Mouse (Mus musculus) spleen, embryonic (tissue): ENCODE data around the gene Gckr.
"Not testable (repeated sequence)": the region's sequence is repeated elsewhere in the genome, so short reads cannot be mapped to it uniquely, and the experiment has no call there.

ENCODE experiments used
- CTCF ChIA-PET: fragments of 350-600 bp; sonication (Branson Sonifier 250); formaldehyde crosslinking; loops from one replicate; lab custom pipeline; 2022; lab: Charles Lee

The Gckr gene

DNA sequence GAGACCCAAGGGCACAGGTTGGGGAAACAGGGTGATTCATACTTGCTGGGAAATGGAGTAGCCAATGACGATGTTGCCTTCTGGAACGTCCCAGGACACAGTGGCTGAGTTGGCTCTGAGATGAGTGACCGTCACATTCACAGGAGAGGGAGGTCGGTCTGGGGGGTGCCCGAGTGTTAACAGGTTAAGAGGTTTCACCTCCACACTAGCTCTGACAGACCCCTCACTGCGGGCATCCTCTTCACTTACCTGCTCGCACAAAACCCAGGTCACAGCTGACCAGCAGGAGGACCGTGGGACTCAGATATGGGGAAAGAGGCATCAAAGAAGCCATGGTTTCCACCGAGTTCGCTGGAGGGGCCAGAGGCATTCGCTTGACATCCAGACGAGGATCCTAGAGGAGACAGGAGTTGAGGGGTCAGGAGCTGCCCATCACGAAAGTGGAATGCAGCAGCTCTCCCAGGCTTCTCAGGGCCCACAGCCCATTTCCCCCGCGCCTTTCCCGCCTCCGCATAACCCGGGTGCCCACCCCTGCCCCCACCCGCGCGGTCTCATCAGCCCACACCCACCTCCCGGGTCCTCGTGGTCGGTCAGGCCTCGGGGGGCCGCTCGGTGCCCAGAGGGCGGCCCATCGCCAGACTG is 2.2 kb upstream of the Gckr start:
- CTCF ChIA-PET: interaction anchor here (0.7 kb wide), 1 partner anchor 1369 kb away, joined by 6 read pairs; no protein-coding TSS in a partner anchor

DNA sequence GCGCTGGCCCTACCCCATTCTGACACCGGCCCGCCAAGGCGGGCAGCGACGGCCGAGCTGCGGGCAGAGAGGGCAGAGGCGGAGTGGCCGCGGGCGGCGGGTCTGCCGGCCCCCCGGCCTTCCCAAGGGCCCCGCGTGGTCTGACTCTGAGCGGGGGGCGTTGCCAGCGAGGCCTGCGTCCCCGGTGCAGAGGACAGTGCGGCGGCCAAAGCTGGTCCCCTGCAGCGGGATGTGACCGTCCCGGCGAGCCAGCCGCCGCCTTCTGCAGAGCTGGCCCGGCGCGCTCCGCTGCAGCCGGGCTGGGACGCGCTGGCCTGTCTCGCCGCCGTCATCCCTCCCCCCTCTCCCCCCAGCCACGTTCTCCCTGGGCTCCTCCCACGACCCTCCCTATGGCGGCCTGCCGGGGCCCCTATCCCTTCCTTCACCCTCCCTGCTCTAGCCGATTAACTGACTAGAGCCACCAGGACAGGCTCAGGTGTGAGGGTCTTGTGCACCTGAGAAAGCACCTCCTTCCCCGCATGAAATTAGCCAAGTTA is 1.6 kb upstream of the Gckr start, which contains the start of gene Fndc4:
Fndc4 (minus strand) TSS at position 475 of the 536 bp plus-strand sequence.
- CTCF ChIA-PET: interaction anchor here (0.7 kb wide), 1 partner anchor 1368 kb away, joined by 6 read pairs; no protein-coding TSS in a partner anchor

DNA sequence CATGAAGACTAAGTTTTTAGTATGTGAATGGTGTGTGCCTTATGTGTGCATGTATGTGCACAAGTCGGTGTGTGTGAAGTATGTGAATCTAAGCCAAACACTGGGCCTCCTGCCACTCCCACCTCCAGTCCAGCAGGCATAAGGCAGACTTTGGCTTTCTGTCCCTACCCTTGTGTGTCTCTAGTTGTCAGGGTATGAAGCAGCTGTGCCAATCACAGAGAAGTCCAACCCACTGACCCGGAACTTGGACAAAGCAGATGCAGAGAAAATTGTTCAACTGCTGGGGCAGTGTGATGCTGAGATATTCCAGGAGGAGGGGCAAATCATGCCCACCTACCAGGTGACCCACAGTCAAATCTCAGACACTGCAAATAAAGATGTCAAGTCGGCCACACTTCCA is 738 bp downstream of the Gckr start:
- CTCF ChIA-PET: no interaction called here

DNA sequence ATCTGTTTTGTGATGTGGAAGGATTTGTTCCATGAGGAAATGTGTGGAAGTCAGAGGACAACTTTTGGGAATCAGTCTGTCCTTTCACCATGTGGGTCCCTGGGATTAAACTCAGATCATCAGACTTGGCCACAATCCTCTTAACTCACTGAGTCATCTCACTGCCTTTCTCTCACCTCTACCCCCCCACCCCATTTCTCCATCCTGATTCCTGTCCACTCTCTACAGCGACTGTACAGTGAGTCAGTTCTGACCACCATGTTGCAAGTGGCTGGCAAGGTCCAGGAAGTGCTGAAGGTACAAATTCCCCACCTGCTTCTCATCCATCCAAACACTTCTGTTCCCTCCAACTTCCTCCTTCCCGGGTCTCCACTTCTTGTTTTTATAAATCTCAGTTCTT is 1.2 kb downstream of the Gckr start:
- CTCF ChIA-PET: no interaction called here

DNA sequence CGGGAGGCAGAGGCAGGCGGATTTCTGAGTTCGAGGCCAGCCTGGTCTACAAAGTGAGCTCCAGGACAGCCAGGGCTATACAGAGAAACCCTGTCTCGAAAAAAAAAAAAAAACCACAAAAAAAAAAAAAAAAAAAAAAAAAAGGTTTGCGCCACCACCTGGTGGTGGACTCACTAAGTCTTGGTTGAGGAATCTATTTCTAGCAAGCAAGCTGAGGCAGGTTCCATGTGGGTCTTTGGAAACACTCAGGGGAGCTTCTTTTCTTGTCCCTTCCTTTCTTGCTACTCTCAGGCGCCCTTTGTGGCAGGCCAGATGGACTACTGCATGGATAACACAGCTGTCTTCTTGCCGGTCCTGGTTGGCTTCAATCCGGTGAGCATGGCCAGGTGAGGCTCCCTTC is 4.6 kb downstream of the Gckr start:
- CTCF ChIA-PET: no interaction called here

DNA sequence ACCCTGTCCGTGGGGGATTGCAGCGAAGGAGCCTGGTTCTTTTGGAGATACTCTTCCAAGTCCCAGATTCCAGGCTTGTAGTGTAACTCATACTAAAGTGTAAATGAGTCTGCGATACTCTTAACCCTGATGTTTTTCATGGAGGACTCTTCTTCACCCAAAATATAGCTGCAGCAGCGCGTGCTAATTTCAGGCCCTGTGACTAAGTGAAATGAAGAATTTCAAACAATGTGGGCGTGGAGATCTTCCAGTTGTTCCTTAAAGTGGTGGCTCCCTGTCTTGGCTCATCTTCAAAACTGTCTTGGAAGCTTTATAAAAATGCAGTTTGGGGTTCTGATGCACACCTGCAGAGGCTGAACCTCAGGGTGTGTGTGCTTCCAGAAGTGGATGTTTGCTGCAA is 5.8 kb downstream of the Gckr start:
- CTCF ChIA-PET: no interaction called here

DNA sequence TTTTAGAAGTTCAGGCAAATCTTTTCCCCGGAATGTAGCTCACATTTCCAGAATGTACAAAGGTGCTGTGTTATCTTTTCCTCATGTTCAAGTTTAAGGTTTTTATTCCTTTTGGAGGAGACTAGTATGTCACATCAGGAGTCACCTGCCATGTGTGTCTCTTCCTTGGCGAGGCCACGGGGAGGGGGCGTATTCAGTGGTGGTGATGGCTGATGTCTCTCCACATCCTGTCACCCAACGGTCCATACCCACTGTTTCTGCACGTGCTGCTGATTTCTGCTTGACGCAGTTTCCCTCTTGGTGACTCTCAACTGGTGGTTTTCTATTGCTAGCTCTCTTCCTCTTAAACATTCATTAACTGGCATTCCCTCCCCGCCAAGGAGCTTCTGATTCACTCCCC is 15.6 kb downstream of the Gckr start:
- CTCF ChIA-PET: interaction anchor here (0.6 kb wide), 1 partner anchor 448 kb away, joined by 5 read pairs; no protein-coding TSS in a partner anchor

DNA sequence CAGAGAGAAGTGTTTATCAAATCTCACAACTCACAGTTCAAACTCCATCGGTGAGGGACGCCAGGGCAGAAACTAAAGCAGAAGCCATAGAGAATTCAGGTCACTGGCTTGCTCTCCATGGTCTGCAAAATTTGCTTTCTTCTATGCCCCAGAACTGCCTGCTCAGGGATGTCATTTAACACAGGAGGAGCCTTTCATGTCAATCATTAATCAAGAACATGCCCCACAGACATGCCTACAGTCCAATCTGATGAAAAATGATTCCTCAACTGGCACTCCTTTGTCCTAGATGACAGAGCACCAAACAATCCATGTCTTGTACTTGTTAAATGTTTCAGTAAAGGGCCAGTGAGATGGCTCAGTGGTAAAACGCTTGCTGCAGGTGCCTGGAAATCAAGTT is 25.5 kb downstream of the Gckr start:
- CTCF ChIA-PET: no interaction called here

DNA sequence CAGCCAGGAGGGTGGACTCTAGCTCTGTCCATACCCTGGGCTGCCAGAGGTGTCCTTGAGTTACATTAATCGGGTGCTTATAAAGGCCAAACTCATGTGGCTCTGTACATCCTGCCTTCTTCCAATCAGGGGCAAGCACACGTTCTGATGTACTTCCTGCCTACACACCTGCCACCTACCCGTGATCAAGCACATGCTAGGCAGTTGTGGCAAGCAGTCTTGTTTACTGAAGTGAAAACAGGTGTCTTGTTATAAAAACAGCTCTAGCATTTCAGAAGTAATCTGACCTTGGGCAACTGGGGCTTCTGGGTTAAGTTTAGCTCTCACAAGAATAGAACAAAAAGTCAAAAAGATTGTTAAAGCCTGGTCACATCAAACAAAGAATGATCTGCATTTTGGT is 26.8 kb downstream of the Gckr start:
- CTCF ChIA-PET: interaction anchor here (0.6 kb wide), 1 partner anchor 1616 kb away, joined by 3 read pairs; no protein-coding TSS in a partner anchor

DNA sequence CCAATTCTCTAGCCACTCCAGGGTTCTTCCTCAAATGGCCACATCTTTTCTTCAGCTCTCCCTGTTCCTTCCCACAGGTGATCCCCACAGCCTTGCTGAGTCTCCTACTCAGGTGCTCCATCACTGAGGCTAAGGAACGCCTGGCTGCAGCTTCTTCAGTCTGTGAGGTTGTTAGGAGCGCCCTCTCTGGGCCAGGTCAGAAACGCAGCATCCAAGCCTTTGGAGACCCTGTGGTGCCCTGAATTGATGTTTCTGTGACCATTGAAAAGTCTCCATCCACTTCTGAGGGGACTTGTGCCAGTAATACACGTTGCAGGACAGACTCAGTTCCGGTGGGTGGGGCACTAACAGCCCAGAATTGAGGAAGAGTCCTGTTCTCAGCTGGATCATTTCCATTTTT is 29.6 kb downstream of the Gckr start:
- CTCF ChIA-PET: interaction anchor here (1.0 to 1.3 kb wide), 2 partner anchors 134 to 139 kb away, joined by 3 read pairs; no protein-coding TSS in a partner anchor

DNA sequence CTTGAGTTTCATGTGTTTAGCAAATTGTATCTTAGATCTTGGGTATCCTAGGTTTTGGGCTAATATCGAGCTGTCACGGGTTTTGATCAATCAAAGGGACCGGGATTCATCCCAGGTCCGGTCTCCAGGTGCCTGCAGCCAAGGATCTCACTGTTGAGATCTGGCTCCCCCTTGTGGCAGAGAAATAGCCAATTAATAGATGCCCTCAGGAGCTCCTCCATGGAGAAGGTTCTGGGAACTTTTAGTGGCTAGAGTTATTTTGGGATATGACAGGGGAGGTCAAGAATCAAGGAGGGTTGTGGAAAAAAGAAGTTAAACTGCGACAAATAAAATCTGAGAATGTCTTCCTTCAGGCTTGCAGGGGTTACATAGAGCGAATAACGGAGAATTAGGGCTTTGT is 31.0 kb downstream of the Gckr start:
- CTCF ChIA-PET: interaction anchor here (0.9 to 1.3 kb wide), 2 partner anchors 109 to 245 kb away, joined by 3 read pairs; no protein-coding TSS in a partner anchor

DNA sequence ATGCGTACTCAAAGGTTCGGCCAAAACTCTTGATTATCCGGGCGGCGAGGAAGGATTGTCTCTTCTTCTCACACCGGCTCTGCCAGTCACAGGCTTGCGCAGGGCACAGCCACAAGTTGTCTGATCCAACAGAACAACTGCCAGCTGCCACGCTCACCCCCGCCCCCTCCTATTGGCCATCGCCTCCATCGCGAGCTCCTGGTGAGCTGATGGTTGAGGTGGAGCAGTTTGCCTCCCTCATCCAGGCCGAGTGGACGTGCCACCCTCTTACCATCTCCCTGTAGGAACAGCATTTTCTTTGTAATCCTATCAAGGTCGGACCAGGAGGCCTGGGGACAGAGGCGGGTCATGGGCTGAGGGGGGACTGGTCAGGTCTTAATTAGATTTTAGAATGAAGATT is 60.3 kb downstream of the Gckr start:
- CTCF ChIA-PET: not testable (repeated sequence)

DNA sequence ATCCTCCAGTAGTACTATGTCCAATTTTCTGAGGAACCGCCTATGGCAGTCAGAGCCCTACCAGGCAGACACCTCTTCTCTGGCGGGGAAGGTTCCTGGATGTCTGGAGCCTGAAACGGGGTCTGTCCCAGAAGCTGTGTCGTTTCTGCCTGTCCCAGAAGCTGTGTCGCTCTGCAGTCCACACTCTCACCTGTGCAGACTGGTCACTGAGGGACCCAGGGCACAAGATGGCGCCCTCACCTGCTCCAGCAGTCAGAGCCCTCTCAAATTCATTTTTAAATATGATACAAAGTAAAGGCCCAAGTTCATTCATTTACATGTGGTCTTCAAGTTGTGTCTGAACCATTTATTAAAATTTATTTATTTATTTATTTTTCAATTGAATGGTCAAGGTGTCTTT is 63.7 kb downstream of the Gckr start:
- CTCF ChIA-PET: no interaction called here
